Mouse (Mus musculus) liver, postnatal 0 days (tissue): ENCODE measurements around the gene Arhgef11. TPM values are rescaled to one million over a fixed set of nuclear protein-coding genes. Genes with fewer than 3 reads are reported as not detected.
A peak's percentile ranks its signal among the peaks of the same experiment; 100 is the strongest.

ENCODE experiments used
- ATAC-seq: fragments of 200-750 bp; cut with Nextera tagmentation; 2 replicates; pipeline ENCODE4 v1.8.0; 2017; ENCODE audit warnings: mild to moderate bottlenecking, moderate library complexity
- DNase-seq: peaks from one replicate; pipeline ENCODE4 v3.0.0-alpha.2; 2016
- H3K27ac ChIP-seq: fragments of 300-500 bp; sonication (generic); 2 replicates; pipeline ENCODE4 v1.5.1; 2014; ENCODE audit warnings: antibody characterized with exemption, moderate library complexity, mild to moderate bottlenecking, low read depth
- H3K27me3 ChIP-seq: fragments of 300-500 bp; sonication (generic); 2 replicates; pipeline ENCODE4 v1.6.1; 2014; ENCODE audit warnings: low read length, control low read depth, mixed read lengths; ENCODE audit not compliant: insufficient read depth
- H3K36me3 ChIP-seq: fragments of 300-500 bp; sonication (generic); replicated peaks from 2 replicates; pipeline ENCODE4 v1.6.1; 2014; ENCODE audit warnings: mild to moderate bottlenecking, control low read depth, low read length, moderate library complexity, mixed read lengths; ENCODE audit not compliant: insufficient read depth
- H3K4me1 ChIP-seq: fragments of 300-500 bp; sonication (generic); 2 replicates; pipeline ENCODE4 v1.6.1; 2014; ENCODE audit warnings: antibody characterized with exemption, mild to moderate bottlenecking, control low read depth; ENCODE audit not compliant: insufficient read depth
- H3K4me2 ChIP-seq: fragments of 300-500 bp; sonication (generic); 2 replicates; pipeline ENCODE4 v1.6.1; 2014; ENCODE audit warnings: low read depth, mild to moderate bottlenecking, low read length, moderate library complexity, mixed read lengths
- H3K4me3 ChIP-seq: fragments of 300-500 bp; sonication (generic); 2 replicates; pipeline ENCODE4 v1.5.1; 2014; ENCODE audit warnings: low read depth, low read length
- H3K9ac ChIP-seq: fragments of 300-500 bp; sonication (generic); replicated peaks from 2 replicates; pipeline ENCODE4 v1.6.1; 2014; ENCODE audit warnings: mild to moderate bottlenecking, moderate library complexity
- H3K9me3 ChIP-seq: fragments of 300-500 bp; sonication (generic); 2 replicates; pipeline ENCODE4 v1.6.1; 2016; ENCODE audit warnings: mild to moderate bottlenecking, control low read depth, low read length, mixed read lengths
- CTCF ChIP-seq: sonication (generic); IDR thresholded peaks from 2 replicates; pipeline ENCODE4 v1.5.1; 2016; ENCODE audit warnings: antibody characterized with exemption, low read depth
- EP300 ChIP-seq: IDR thresholded peaks from 2 replicates; pipeline ENCODE4 v1.6.1; 2016; ENCODE audit warnings: antibody characterized with exemption, low read depth, mild to moderate bottlenecking
- WGBS: fragments of 180-500 bp; shearing (Covaris S2); extraction: QIAGEN DNeasy Blood & Tissue Kit; methylation state at CpG from one replicate; pipeline ENCODE4 v1.1.7; 2014; ENCODE audit not compliant: insufficient replicate concordance; 5-methylcytosine and 5-hydroxymethylcytosine counted together
- polyA plus RNA-seq: library from polyadenylated mRNA; unstranded; fragments of >200 nt; fragmentation: Nextera tagmentation; extraction: Ambion mirVana; gene quantifications from 2 replicates; pipeline ENCODE4 v1.2.1, GENCODE M21; 2015

Arhgef11 gene
- polyA plus RNA-seq, 1 experiment from 2014 or later: 2.8 TPM

DNA sequence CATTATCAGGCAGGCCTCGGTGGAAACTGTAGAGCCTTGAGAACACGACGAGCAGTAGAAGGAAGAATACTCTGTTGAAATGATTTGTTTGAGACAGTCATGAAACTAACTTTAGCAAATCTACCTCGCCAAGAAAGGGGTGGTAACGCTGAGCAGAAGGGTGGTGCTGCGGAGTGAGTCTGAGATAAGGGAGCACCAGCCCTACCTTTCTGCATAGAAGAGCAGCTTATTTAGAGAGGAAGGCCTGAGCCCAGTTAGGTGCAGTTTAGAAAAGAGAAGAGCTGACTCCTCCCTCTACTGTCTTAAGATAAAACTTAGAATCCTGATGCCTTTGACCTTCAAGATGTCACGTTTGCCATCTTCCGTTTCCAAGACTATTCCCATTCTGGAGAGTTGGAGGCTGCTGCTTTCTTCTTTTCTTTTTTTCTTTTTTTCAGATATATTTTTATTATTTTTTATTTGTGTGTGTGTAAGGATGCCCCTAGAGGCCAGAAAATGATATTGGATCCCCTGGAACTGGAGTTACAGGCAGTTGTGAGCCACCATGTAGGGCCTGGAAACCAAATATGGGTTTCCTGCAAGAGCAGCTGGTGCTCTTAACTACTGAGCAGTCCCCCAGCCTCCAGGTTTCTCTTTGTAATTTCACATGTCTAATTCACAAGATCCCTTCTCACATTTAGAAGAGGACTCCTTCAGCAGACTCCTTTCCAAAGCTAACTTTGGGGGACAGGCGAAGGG is 42.5 kb downstream of the Arhgef11 start:
- no peak overlapping the region for H3K4me2 ChIP-seq
- ATAC-seq (no peak), DNase-seq (no peak)
- no peak overlapping the region for H3K27ac ChIP-seq
- 76% methylated on average over 9 of the region's 9 CpGs for WGBS
- TF ChIP-seq EP300 (no peak), CTCF (no peak)
- no peak overlapping the region for H3K9ac ChIP-seq
- H3K9me3 ChIP-seq: no peaks in the 10 kb centered on the region
- H3K4me1 ChIP-seq: no peaks in the 10 kb centered on the region
- H3K36me3 ChIP-seq: 0 out of 2 replicates have a peak, but pooled peaks cover 2% of the 10 kb centered on the region
- no peaks in the 10 kb centered on the region for H3K27me3 ChIP-seq
- H3K4me3 ChIP-seq: no peak overlapping the region

DNA sequence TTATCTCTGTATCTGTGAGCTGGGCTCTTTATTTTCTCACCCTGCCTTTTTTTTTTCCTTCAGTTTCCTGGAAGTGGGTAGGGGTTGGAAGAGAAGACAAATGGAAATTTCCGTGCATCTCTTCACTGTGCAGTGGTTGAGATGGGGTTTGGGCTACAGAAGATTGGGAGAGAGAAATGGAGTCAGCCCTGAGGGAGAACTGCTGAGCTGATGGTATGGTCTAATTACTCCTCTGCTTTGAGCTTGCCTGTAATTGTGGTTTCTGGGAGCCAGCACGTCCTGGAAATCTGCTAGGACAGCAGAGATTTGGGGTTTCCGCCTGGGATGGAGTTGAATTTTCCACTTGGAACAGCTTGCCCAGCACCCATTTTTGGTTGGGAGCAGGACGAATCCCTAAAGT is 43.1 kb downstream of the Arhgef11 start:
- H3K36me3 ChIP-seq: 0 out of 2 replicates have a peak, but pooled peaks cover 2% of the 10 kb centered on the region
- DNase-seq (no peak), ATAC-seq (no peak)
- H3K9ac ChIP-seq: no peak overlapping the region
- no peaks in the 10 kb centered on the region for H3K27me3 ChIP-seq
- no peak overlapping the region for H3K4me2 ChIP-seq
- H3K4me3 ChIP-seq: no peak overlapping the region
- H3K9me3 ChIP-seq: no peaks in the 10 kb centered on the region
- no peak overlapping the region for H3K27ac ChIP-seq
- H3K4me1 ChIP-seq: no peaks in the 10 kb centered on the region
- 74% methylated on average over 4 of the region's 4 CpGs for WGBS
- TF ChIP-seq EP300 (no peak), CTCF (no peak)

DNA sequence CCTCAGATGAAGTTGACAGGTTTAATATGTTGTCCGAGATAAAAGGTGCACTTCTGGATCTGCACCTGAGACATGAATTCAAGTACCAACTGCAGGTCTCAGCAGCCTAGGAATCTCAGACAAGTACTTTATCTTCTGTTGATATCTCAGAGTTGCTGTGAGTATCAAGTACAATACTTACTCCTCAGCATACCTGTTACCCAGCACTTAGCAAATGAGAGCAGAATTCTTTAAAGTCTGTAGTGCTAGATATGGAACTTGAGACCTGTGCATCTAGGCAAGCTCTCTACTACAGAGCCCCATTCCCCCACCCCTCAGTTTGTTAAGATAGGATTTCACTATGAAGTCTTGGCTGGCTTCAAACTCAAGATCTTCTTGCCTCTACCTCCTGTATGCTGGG is 43.9 kb downstream of the Arhgef11 start:
- TF ChIP-seq CTCF (no peak), EP300 (no peak)
- DNase-seq (no peak), ATAC-seq (no peak)

DNA sequence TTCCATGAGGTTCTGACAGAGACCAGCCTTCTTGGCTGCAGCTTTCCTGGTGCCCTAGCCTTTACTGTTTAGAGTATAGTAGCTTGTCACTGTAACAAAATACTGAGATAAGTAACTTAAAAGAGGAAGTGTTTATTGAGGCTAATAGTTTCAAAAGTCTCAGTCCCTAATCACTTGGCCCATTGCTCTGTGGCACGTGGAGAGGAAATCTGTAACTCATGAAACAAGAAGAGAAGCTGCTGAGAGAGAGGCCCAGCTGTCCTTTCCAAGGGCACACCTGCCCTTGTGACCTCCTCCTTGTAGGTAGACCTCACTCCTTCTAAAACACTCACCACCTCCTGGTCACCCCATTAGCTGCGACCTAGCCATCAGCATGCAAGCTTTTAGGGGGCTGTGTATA is 101.2 kb downstream of the Arhgef11 start:
- peaks cover 55% of the 10 kb centered on the region for H3K36me3 ChIP-seq
- H3K4me3 ChIP-seq: no peak overlapping the region
- H3K4me1 ChIP-seq: no peaks in the 10 kb centered on the region
- 56% methylated on average over 2 of the region's 2 CpGs for WGBS
- no peaks in the 10 kb centered on the region for H3K9me3 ChIP-seq
- no peak overlapping the region for H3K4me2 ChIP-seq
- H3K9ac ChIP-seq: no peak overlapping the region
- no peaks in the 10 kb centered on the region for H3K27me3 ChIP-seq
- ATAC-seq: no peak
- peak; percentile 10 for DNase-seq
- no peak for TF ChIP-seq EP300
- TF ChIP-seq CTCF: no peak
- H3K27ac ChIP-seq: no peak overlapping the region

More for the DNA sequence above, 43.9 kb downstream of the Arhgef11 start:
- no peaks in the 10 kb centered on the region for H3K27me3 ChIP-seq
- no peak overlapping the region for H3K27ac ChIP-seq
- no peak overlapping the region for H3K9ac ChIP-seq
- no peaks in the 10 kb centered on the region for H3K9me3 ChIP-seq
- WGBS: 84% methylated on average over 1 of the region's 1 CpGs
- 0 out of 2 replicates have a peak, but pooled peaks cover 2% of the 10 kb centered on the region for H3K36me3 ChIP-seq
- H3K4me1 ChIP-seq: no peaks in the 10 kb centered on the region
- H3K4me2 ChIP-seq: no peak overlapping the region
- H3K4me3 ChIP-seq: no peak overlapping the region

DNA sequence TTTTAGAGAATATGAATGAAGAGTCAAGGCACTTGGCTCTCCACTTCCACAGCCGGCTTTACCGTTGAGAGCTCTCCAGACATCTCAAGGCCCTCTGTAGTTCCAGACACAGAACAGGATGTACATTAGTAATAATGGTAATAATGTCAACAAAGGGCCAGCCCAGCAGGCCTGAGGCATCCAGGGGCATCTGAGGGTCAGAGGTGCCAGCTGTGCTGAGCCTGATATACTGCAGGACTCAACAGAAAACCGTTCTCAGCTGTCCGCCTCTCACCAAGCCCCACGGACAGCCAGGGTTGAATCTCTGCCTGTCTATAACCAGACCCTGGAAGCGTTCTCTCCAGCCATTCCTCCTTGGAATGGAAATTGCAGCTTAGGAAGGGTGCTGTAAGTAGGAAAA is 107.2 kb downstream of the Arhgef11 start:
- Histone ChIP-seq H3K4me3 (no peak overlapping the region), H3K4me1 (no peaks in the 10 kb centered on the region), H3K4me2 (no peak overlapping the region), H3K9ac (no peak overlapping the region), H3K27me3 (no peaks in the 10 kb centered on the region), H3K9me3 (no peaks in the 10 kb centered on the region), H3K36me3 (peaks cover 64% of the 10 kb centered on the region), H3K27ac (no peak overlapping the region)
- DNase-seq (peak; percentile 10), ATAC-seq (no peak)
- WGBS: 80% methylated on average over 6 of the region's 6 CpGs
- no peak for TF ChIP-seq CTCF
- TF ChIP-seq EP300: no peak

DNA sequence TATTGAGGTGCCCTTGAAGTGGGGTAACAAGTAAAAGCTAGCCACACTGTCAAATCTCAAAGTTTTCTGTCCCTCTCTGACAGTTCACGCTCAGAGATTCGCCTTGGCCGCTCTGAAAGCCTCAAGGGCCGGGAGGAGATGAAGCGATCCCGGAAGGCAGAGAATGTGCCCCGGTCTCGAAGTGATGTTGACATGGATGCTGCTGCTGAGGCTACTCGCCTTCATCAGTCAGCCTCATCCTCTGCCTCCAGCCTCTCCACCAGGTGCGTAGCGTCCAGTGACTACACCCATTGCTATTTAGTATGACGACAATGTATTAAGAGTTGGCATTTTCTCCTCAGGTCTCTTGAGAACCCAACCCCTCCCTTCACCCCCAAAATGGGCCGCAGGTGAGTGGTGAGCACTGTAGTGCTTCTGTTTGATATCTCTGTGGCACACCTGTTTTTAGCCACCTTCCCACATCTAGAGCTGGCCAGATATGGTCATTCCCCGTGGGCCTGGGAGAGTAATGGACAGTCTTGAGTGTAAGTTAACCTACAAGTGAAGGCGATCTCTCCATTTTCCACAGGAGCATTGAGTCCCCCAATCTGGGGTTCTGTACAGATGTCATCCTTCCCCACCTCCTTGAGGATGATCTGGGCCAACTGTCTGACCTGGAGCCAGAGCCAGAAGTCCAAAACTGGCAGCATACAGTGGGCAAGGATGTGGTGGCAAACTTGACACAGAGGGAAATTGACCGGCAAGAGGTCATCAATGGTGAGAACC is 108.2 kb downstream of the Arhgef11 start:
- TF ChIP-seq EP300: no peak
- no peak for TF ChIP-seq CTCF
- Histone ChIP-seq H3K27me3 (no peaks in the 10 kb centered on the region), H3K36me3 (peaks cover 70% of the 10 kb centered on the region), H3K27ac (no peak overlapping the region), H3K9me3 (no peaks in the 10 kb centered on the region), H3K4me2 (no peak overlapping the region), H3K4me1 (no peaks in the 10 kb centered on the region), H3K9ac (no peak overlapping the region), H3K4me3 (no peak overlapping the region)
- 92% methylated on average over 16 of the region's 16 CpGs for WGBS
- DNase-seq (peak; percentile 5), ATAC-seq (no peak)
